Mouse (Mus musculus) small intestine, adult 2 months (tissue): ENCODE data around the gene Sv2a. TPM values are rescaled to one million over a fixed set of nuclear protein-coding genes. Genes with fewer than 3 reads are reported as not detected.
A peak's percentile ranks its signal among the peaks of the same experiment; 100 is the strongest.
"Not testable (repeated sequence)": the region's sequence is repeated elsewhere in the genome, so short reads cannot be mapped to it uniquely, and the experiment has no call there.

ENCODE experiments used
- H3K27ac ChIP-seq: fragments of 200-500 bp; 2 replicates; pipeline ENCODE4 v1.5.1; 2012; ENCODE audit warnings: low read depth, low read length, control low read depth, inconsistent platforms; ENCODE audit not compliant: insufficient read depth
- H3K27me3 ChIP-seq: fragments of 200-500 bp; 2 replicates; pipeline ENCODE4 v1.6.1; 2012; ENCODE audit warnings: mild to moderate bottlenecking, moderate library complexity, low read length, inconsistent platforms; ENCODE audit not compliant: control insufficient read depth, insufficient read depth
- H3K36me3 ChIP-seq: fragments of 200-500 bp; 2 replicates; pipeline ENCODE4 v1.6.1; 2012; ENCODE audit warnings: mild to moderate bottlenecking, low read length, control low read depth, inconsistent platforms; ENCODE audit not compliant: control insufficient read depth, insufficient read depth
- H3K4me1 ChIP-seq: fragments of 200-500 bp; 2 replicates; pipeline ENCODE4 v1.6.1; 2012; ENCODE audit warnings: low read length, inconsistent platforms, mixed read lengths; ENCODE audit not compliant: control insufficient read depth, insufficient read depth, insufficient read length
- H3K4me3 ChIP-seq: fragments of 200-500 bp; 2 replicates; pipeline ENCODE4 v1.5.1; 2012; ENCODE audit warnings: low read depth, mild to moderate bottlenecking, control low read depth, inconsistent platforms, low read length, moderate library complexity
- CTCF ChIP-seq: fragments of 200-500 bp; IDR thresholded peaks from 2 replicates; pipeline ENCODE4 v1.5.1; 2012; ENCODE audit warnings: low read depth, mild to moderate bottlenecking, control low read depth, inconsistent platforms, low read length, moderate library complexity, mixed read lengths; ENCODE audit not compliant: insufficient replicate concordance, insufficient read length; ENCODE audit errors: extremely low read depth
- POLR2A ChIP-seq: fragments of 200-500 bp; IDR thresholded peaks from 2 replicates; pipeline ENCODE4 v1.6.1; 2012; ENCODE audit warnings: low read depth, mild to moderate bottlenecking, control low read depth, inconsistent platforms, low read length, moderate library complexity
- WGBS: fragments of 180-500 bp; shearing (Covaris S2); methylation state at CpG from one replicate; pipeline ENCODE4 v1.1.7; 2018; 5-methylcytosine and 5-hydroxymethylcytosine counted together
- polyA plus RNA-seq: library from polyadenylated mRNA; depleted of rRNA; stranded (reverse); fragments of >200 nt; gene quantifications from 2 replicates; pipeline ENCODE4 v1.2.3, GENCODE M21; 2012; rRNA removed

Gene Sv2a
- polyA plus RNA-seq, 1 experiment: 1.4 TPM

- Histone ChIP-seq H3K4me3 (peak within 1 kb of the TSS; percentile 59), H3K27ac (peak within 1 kb of the TSS; percentile 85)
- H3K27me3 ChIP-seq, H3K36me3 ChIP-seq, H3K4me1 ChIP-seq: not testable (repeated sequence)
- 1% methylated on average over 39 of the region's 85 CpGs for WGBS
- 0 out of 2 replicates have a peak, but pooled peaks have one; percentile 34 for TF ChIP-seq POLR2A
Observed at GRCm38 (mm10) chr3:96239949-96240798, 59.2 kb downstream of the Sv2a start, which contains the start of gene Hist2h2aa2. Gene Hist2h2aa2 (minus strand): TSS chr3:96240276.

DNA sequence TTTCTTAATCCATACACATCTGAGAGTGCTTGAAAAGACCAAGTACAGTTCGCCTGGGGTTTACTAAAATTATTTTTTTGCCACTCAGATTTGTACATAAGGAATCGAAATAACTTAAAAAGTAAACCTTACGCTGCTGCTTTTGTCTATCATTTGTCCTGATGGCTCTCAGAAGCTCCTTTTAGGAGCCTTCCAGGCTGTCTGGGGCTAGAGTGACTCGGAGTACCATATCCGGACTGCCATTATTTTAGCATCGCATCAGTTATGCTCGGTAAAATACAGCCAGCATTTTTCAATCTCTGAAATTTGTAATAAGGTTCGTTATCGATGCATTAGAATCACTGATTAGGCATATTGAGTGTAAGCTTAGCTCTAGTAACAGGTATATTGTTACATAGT, 59.8 kb downstream of the Sv2a start:
- H3K4me3 ChIP-seq: no peak overlapping the region
- H3K36me3 ChIP-seq: no peaks in the 10 kb centered on the region
- peaks cover 6% of the 10 kb centered on the region; the same call in 1 of the 2 replicates for H3K4me1 ChIP-seq
- 80% methylated on average over 9 of the region's 9 CpGs for WGBS
- H3K27ac ChIP-seq: 0 out of 2 replicates have a peak overlapping the region, but pooled peaks have one; percentile 44
- TF ChIP-seq CTCF (no peak), POLR2A (no peak)
- no peaks in the 10 kb centered on the region for H3K27me3 ChIP-seq

DNA sequence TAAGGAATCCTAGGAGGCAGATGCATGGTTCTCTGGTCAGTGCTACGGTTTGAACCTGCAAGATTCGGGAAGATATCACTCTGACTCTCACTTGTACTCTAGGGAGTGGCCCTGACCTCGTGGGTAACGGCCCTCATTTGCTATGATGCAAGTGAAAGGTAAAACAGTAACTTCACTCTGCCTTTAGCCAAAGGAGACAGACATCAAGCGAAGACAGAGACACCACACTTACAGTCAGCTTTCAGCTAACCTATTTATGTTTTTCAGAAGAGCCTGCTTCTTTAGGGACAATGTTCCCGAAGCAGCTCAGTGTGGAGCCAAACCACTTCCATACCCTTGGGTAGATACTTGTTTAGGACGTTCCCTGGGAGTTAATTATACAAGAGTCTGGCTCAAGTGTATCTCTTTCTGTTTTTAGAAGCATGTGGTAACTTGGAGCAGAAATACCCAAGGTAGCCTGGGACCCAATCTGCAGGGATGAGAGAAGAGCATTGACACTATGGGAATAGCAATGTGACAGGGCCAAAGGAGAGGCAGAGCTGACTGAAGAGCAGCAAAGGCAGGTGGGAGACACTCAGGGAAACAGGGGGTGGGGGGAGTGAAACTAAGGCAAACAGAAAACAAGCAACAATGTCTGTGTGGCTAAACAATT, 63.1 kb downstream of the Sv2a start:
- H3K27me3 ChIP-seq: no peaks in the 10 kb centered on the region
- peaks cover 6% of the 10 kb centered on the region; the same call in 1 of the 2 replicates for H3K4me1 ChIP-seq
- TF ChIP-seq CTCF: no peak
- TF ChIP-seq POLR2A: no peak
- 29% methylated on average over 7 of the region's 7 CpGs for WGBS
- H3K4me3 ChIP-seq: no peak overlapping the region
- H3K36me3 ChIP-seq: no peaks in the 10 kb centered on the region
- H3K27ac ChIP-seq: peak overlapping the region; percentile 74

Other genes starting within 250 kb of the Sv2a start
- gene Plekho1, start 185.2 kb upstream of the Sv2a start, polyA plus RNA-seq: 10.8 and 31.3 TPM in 2 replicates
- gene Vps45, start 122.7 kb upstream of the Sv2a start, polyA plus RNA-seq: 0.99 and 2.5 TPM in 2 replicates
- gene Otud7b, start 76.6 kb upstream of the Sv2a start, polyA plus RNA-seq: 13.7 and 23.6 TPM in 2 replicates
- gene Mtmr11, start 19.1 kb upstream of the Sv2a start, polyA plus RNA-seq: 5.0 and 64.6 TPM in 2 replicates
- 42.2 and 73.2 TPM in 2 replicates for gene Sf3b4, start 8.8 kb upstream of the Sv2a start, polyA plus RNA-seq
- gene Bola1, start 38.6 kb downstream of the Sv2a start, polyA plus RNA-seq: 62.0 and 66.0 TPM in 2 replicates
- gene Hist2h2ab, start 38.7 kb downstream of the Sv2a start, polyA plus RNA-seq: 3.4 and 9.2 TPM in 2 replicates
- gene Hist2h2ac, start 39.7 kb downstream of the Sv2a start, polyA plus RNA-seq: 28.7 and 40.4 TPM in 2 replicates
- 0.96 and 1.4 TPM in 2 replicates for gene Hist2h2be, start 40.0 kb downstream of the Sv2a start, polyA plus RNA-seq
- 59.1 and 109 TPM in 2 replicates for gene Hist2h3c2, start 58.0 kb downstream of the Sv2a start, polyA plus RNA-seq
- gene Hist2h2aa2, start 59.1 kb downstream of the Sv2a start, polyA plus RNA-seq: 248 and 339 TPM in 2 replicates
- 485 and 622 TPM in 2 replicates for gene Hist2h2aa1, start 64.3 kb downstream of the Sv2a start, polyA plus RNA-seq
- not detected in 2 replicates for gene Hist2h3c1, start 65.5 kb downstream of the Sv2a start, polyA plus RNA-seq
- gene Hist2h4, start 82.2 kb downstream of the Sv2a start, polyA plus RNA-seq: 4.2 and 6.3 TPM in 2 replicates
- gene Hist2h3b, start 87.5 kb downstream of the Sv2a start, polyA plus RNA-seq: 77.4 and 102 TPM in 2 replicates
- 8.4 and 8.7 TPM in 2 replicates for gene Hist2h2bb, start 88.6 kb downstream of the Sv2a start, polyA plus RNA-seq
- gene Fcgr1, start 112.8 kb downstream of the Sv2a start, polyA plus RNA-seq: 1.8 and 2.4 TPM in 2 replicates